Mouse (Mus musculus) midbrain, embryonic 16.5 days (tissue): ENCODE measurements at regions not wholly inside any gene's neighbourhood (a gene's known extent, or its start where the extent isn't known, plus 50 kb on each side); places are given as distances from the start of the nearest gene placed in this dataset. TPM values are rescaled to one million over a fixed set of nuclear protein-coding genes. Genes with fewer than 3 reads are reported as not detected.

Experiments
- microRNA counts: library from miRNA; unstranded; fragments of <30 nt; microRNA quantifications from one replicate; lab custom pipeline; 2016
- microRNA-seq: library from miRNA; unstranded; fragments of <30 nt; microRNA quantifications from one replicate; pipeline ENCODE4, GENCODE M21; 2017

MicroRNA genes in the stretch of these regions (microRNA counts, 519-probe panel; counts per million panel counts)
- 4,637 counts per million, percentile 100 among the panel's probes with 10 or more counts for microRNA mmu-miR-135a (lab: Ali Mortazavi, UCI)

Small RNAs in the stretch of these regions (microRNA-seq; reads per million reads assigned to microRNA genes)
- gene Gm22582 (not detected), gene Mir1251 (595 reads per million, percentile 74 among the genes with 10 or more reads in this experiment), gene Mir135a-2 (339 reads per million, percentile 67 among the genes with 10 or more reads in this experiment)
